Mouse (Mus musculus) telencephalon, adult 2 months (tissue): ENCODE measurements at regions not wholly inside any gene's neighbourhood (a gene's known extent, or its start where the extent isn't known, plus 50 kb on each side); places are given as distances from the start of the nearest gene placed in this dataset.

Source experiments
- DNase-seq: peaks from one replicate; pipeline ENCODE4 v3.0.0-alpha.2; 2011; ENCODE audit warnings: low read depth, low spot score

DNA sequence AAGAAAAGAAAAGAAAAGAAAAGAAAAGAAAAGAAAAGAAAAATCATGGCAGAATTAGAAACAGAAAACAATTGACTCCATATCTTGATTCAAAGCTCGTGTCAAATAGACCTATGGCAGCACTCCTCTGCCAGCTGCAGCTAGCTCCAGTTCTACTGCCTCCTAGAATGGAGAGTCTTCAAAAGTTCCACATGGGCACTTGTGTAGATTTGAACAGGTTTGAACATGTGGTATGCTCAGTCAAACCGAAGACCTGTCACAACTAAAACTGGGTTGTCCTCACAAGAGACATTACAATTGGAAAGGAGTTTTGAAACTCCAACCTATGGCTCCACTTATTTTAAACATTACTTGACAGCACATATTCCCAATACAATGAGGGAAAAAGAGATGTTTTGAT is 355.6 kb upstream of the Atp2b1 start:
- no peak for DNase-seq

DNA sequence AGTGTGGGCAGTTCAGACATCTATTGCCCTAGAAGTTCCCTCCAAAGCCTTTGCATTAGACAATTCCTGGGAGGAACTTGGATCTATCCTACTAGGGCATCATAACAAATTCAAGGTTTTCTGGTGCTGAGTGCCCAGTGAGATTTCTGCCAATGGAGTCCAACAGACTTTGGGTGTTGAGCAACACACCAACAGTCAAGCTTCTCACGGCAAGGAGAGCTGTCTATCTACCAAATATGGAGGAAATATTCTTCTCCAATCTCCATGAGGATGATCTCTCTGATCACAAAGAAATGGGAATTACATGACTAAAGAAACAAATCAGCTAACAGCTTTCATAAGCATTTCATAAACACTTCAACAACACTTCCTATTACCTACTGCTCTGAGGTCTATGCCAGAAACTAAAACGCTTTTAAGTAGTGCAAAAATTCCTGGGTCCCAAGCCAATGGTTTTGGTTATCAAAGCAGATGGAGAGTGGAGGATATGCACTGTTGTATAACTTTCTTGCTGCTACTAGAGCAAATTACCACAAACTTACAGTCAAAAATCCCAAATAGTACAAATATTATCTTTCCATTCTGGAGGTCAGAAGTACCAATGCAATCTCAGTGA is 351.8 kb upstream of the Atp2b1 start:
- DNase-seq: no peak

DNA sequence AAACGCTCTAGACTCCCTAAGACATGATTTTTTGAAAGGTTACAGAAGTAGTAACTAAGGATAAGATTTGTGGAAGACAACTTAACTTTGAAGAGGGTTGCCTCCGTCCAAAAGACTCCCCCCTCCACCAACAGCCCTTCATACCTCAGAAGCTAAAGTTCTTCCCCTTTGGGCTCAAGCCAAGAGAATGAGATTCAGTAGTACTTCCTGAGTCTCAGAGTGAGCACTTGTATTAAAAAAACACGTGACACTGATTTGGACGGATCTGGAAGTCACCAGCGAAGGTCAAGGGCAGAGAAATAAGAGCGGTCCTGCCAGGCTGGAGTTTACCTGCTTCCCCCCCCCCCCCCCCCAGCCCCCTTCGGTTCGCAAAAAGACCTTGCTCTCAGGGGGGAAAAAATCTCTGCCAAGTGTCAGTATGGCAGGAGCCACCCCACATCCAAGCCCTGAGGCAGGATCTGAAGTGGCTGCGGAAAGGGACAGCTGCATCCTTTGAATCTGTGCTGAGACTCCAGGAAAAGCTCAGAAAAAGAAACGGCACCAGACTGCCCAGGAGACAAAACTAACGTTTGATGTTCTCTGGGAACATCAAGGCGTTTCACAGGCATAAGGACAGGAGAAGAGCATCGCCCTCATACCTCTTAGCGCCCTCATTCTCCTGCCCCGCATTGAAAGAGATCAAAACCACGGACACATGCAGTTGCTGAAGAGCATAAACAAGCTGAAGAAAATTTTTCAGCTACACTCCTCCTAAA is 341.2 kb upstream of the Atp2b1 start:
- no peak for DNase-seq

DNA sequence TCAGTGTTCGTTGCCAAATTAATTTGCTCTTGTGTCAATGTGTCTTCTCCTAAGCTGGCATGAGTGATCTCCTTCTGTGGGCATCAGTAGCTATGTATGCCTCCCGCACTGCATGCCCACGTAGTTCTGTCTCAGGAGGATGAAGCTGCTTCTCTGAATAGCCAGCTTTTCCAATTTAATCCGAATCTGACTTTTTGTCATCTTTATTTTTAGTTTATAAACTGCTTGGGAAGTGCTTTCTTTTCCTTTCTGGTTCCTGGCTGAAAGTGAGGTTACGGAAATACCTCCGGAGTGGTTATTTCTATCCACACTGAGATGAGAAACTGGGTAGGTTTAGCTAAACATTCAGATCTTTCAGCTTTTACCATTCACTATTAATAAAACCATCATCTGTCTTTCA is 337.2 kb upstream of the Atp2b1 start:
- peak; percentile 68 for DNase-seq

DNA sequence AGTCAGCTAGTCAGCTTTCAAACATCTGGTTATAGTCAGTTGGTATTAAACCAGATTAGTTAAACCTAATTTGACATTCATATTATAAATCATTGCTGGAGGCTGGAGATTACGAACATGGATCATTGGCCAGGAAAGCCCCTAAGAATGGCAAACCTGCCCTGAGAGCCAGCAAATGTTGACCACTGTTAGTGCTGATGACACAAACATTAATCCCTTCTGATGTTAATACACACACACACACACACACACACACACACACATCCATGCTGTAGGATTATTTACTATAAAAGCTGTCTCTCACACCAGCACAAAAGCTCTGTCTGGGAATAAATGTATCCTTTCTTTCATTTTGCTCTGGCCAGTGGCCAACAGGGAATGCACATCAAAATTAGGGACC is 329.4 kb upstream of the Atp2b1 start:
- DNase-seq: no peak

DNA sequence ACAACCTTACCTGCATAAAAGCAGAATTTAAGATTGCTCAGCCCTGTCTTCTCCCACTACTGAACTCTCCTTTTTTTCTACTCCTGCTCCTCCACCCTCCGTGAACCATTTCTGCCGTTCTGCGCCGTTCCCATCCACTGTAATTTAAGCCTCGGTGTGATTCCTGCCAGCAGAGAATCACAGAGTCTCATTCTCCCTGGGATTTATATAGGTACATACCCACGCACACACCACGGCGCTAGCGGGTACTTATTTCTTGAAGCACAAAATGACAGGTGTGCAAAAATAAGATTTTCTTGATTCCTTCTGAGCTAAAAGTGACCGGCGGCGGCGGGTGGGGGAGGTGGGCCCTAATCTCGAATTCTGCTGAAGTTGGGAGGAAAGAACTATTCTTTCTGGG is 324.5 kb upstream of the Atp2b1 start:
- peak; percentile 85 for DNase-seq

DNA sequence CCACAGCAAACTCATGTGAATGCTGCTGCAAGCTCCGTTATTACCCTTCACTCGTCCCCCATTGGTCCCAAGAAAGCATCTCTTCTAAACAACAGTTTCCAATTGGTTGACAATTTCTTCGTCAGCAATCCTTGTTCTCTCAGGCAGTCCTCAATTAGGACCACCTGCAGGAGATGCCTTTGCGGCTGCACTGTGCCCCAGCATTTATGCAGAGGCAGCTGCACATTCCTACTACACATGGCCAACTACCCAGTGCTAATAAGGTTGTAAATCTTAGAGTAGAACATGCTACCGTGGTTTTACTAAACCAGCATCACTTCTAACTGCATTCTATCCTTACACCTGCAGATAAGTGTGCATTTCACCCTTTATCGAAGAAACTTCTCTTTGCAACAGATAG is 322.1 kb upstream of the Atp2b1 start:
- no peak for DNase-seq

DNA sequence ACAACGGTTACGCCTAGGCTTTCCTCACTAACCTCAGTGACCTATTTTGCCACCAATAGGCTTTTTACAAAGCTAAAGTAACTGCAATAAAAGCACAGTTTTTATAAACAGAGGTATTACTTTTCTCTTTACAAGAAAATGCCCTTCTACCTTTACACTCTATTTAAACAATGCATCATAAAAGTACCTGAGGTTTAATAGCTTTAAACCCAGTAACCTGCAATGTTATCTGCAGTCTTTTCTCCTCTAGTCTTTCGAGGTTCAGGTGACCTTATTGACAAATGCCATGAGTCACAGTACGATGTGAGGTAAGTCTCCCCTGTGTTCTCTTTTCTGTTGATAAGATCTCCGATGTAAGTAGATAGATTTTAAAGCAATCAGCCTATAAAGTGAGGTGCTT is 320.3 kb upstream of the Atp2b1 start:
- DNase-seq: no peak

DNA sequence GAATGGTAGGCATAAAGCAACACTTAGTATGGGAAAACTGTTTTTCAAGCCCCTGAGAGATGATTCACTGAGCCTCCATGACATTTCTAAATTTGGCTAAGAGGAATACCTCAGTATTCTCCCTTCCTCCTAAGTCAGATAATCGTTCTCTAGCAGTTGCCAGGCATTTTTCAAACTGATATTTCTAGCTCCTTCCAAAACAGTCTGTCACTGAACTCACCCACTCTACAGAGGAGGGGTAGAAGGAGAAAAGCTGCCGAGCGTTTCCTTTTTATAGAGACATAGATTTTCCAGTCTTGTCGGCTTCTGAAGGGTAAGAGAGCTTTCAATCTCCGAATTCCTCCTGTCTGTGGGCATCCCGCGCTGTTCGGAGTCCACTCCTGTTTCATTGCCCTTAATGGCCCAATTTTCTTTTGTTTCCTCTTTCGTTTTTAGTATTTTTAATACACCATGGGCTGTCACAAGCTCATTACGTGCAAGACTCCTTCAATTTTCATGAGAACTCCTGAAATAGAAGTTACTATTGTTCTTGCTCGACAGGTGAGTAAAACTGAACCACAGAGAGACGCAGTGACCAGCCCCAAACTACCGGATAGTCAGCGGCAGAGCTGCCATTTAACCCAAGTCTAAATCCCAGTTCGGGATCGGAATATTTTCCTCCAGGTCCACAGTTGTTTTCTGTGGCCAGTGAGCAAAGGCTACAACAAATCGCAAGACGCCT is 305.8 kb upstream of the Atp2b1 start:
- peak; percentile 89 for DNase-seq

DNA sequence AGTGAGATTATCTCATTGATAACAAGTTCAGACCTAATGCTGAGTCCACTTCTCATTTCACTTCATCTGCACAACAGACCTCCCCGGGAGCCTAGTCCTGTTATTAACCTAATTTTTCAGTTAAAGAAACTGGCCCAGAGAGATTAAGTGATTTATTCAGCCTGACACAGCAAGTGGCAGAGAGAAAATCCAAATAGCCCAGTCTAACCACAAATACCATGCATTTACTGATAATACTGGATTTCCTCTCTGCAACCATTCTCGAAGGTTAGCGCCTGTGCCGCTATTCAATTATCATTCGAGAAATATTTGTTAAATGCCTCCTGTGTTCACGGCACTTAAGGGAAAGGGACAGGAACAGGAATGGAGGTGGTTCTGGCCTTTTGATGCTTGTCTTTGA is 303.5 kb upstream of the Atp2b1 start:
- no peak for DNase-seq

DNA sequence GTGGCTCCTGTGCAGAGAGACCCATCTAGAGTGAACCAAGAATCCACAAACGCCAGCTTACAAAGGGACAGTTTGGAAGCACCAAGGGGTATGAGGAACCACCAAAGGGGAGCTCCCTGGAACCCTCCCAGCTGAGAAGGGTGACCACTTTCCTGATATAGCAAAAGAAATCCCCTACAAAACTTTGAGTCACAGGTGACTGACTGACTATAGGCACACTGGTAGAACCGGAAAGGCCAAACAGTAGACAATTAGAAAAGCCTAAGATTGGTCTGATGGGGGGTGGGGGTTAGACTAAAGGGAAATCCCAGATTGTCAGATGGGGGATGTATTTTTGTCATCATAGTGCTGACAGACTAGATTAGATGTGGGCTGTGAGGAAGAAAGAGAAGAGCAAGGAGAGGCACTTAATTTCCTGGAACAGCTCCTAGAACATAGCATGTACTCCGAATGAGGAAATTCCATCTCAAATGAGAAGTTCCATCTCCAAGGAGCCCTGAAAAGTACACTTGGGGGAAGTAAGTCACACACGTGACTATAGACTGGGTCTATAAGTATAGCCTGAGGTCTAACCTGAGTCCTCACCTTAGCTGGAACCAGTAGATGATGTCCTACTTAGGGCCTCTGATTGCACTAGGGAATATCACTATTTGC is 302.4 kb upstream of the Atp2b1 start:
- no peak for DNase-seq

DNA sequence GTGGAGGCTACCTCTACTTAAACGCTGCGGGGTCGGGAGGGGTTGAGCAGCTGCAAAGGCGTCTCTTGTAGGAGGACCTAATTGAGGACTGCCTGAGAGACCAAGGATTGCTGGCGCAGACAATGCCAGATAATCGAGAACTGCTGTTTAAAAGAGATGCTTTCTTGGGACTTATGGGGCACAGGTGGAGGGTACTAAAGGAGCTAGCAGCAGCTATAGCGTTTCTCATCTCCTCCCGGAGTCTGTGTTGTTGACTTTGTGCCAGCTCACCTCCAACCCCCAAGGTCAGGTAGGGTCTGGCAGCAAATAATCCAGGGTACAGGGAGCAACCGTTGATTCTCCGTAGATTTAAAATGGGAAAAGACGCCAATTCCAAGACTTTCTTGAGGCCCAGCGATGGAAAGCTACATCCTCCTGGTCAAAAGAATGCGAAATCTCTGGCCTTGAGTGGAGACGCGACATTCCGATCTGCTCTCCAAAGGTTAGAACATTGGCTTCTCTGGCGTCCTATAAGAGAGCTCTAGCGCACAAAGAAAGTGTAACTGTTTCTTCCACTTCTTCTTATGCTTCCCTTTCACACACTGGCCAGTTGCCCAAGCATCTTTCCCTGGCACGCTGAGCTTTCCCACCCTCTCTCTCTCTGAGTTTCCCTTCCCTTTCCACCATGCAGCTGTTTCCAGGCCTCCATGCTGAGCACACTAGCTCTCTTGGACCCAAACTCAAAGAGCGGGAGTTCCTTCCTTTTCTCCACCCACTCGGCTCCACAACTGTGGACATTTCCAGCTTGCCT is 295.3 kb upstream of the Atp2b1 start:
- DNase-seq: no peak

DNA sequence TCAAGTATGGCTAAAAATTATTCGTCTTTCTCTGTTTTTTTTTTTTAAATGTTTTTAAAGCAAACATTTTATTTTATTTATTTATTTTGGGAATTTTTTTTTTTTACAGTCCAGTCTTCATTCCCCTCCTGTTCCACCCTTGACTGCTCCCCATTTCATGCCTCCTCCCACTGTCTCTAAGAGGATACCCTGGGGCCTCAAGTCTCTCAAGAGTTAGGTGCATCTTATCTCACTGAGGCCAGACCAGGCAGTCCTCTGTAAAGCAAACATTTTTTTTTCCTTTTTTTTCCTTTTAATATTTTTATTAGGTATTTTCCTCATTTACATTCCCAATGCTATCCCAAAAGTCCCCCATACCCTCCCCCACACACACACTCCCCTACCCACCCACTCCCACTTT is 290.1 kb upstream of the Atp2b1 start:
- DNase-seq: no peak

DNA sequence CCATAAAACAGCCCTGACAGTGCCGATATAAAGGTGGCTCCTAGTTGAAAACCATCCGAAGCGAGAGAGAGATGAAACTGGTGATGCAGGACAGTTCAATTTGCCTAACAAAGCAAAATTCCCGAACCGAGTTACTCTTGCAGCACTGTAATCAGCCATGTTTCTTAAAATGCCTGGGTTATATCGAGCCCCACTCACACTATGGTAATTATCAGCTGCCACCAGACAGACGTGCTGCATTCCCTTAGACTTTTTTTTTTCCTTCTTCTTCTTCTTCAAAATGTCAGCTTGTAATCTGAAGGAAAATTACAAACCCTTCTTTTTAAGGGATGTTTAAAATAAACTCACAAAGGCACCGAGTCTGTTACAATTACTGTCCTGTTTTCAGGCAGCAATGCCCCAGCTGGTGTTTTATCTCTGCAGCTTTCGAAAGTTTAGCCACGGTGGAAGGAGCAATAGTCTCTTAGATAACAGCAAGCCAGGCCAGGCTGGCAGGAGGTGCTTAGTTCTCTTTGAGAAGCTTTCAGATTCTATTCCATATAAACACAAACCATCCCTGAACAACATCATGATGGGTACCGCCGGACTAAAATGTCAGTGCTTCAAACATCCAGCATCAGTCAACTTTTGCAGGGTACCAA is 289.4 kb upstream of the Atp2b1 start:
- DNase-seq: no peak

DNA sequence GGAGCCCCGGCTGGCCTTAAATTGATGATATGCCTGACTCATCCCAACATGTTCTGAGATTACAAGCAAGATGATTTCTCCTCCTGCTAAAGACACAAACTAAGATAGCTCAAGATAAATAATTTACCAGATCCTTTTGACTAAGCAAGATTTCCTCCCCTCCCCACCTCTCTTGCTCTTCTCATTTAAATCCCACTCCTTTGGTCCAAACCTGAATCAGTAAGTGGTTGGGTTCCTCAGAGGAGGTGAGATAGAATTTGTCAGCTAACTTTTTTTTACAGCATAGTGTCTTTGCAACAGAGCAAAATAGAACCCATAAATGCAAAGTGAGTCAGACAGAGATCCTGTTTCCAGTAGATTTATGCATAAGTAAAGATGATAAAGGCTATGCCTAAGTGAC is 286.0 kb upstream of the Atp2b1 start:
- DNase-seq: no peak

DNA sequence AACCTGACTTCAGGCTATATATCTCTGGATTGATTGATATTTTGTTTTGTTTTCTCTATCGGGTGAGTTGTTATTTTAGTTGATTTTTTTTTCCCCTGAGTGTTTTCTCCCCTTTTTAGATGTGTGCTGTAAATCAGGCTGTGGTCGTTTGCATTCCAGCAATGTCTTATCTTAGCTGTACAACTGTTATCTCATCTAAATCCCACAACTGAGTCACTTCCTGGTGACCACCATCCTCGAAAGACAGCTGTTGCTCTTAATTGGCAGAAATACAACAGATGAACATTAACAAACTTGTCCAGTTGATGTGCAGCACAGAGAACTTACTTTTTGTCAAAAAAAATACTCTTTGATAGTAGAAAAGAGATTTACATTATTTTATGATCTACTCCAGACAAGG is 285.0 kb upstream of the Atp2b1 start:
- DNase-seq: no peak

DNA sequence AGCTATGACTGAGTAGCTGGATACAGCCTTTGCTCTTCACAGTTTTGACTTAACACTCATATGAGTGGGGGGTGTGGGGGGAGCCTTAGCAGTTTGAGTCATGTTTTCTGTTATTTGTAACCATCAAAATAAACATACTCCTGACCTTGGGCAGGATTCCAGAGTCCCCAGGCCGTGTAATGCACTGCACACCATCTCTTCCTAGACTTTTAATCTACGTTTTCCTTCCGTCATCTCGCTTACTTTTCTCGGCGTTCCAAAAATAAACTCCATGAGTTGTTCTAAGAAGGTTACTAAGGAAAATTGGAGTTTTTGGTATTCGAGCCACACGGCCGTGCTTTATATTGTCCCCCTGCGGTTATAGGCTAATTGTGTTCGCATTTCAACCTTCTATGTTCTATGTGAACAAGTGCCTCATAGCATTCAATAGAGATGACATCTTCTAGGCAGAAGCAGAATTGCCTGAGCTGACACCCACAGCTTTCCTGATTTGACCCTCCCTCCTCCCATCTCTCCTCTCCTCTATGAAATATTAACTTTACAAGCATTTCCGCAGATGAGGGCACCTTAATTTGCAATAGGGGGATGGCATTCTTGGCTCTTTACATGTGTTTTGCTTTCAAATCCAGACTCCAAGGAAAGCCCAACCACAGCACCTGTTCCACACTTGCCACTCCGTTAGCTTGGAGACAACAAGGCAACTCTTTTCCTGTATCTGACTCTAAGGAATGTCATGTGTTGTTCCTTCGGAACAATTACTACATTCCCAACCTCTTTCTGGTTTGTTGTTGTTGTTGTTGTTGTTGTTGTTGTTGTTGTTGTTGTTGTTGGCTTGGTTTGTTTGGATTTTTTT is 276.2 kb upstream of the Atp2b1 start:
- no peak for DNase-seq

DNA sequence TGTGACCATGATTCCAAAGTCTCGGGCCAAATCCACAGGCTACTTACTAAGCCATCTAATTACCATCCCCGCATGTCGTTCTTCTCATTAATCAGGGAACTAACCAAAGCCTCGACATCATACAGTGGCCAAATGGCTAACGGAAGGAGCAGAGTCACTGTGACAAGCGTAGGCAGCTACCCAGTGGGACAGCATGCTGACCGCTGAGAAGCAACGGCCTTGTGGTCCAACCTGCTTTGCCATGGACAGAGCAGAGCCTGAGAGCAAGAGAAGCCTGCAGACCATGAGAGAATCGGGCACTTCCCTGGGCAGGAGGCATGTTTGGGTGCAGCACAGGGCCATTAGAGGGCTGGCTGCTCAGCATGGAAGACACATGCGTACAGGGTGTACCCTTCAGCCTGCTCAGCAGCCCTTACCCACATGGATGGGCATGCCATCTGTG is 268.5 kb upstream of the Atp2b1 start:
- DNase-seq: no peak

DNA sequence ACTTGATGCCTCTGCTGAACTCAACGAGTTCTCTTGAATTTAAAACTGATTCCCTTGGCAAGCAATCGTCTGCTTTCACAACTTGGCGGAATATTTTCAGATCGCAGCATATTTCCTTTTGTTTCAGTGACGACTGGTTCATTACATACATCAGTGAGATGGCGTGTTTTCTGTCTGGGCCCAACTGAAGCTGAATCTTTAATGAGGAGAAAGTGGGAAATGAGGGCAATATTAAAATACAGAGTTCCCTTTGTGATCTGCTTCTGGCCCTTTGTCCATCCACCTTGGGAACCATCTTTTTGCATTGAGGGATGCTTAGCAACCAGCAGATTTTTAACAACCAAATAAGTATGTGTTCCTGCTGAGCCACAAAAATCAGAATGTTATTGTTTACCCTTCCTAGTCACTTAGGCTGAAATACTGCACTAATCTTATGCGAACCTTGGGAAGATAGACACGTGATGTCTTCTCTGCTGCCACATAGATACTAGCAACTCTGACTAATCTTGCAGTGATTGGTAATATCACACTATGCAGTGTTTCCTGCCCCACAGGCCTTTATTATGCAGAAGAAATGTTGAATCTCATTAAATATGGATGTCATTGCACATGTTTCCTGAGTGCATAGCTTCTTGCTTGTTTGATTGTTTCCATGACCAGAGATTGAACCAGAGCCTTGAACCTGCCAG is 267.8 kb upstream of the Atp2b1 start:
- DNase-seq: no peak
